Mouse (Mus musculus) urinary bladder, postnatal 4 days (tissue): ENCODE measurements around the gene Luc7l3.

Source experiments
- DNase-seq, 2 experiments: peaks; one replicate each; pipeline ENCODE4 v3.0.0; 2021 to 2022; ENCODE audit warnings: low spot score in 2 of 2

The Luc7l3 gene

GRCm38 (mm10) chr11:94321931-94322400 is at the start of gene Luc7l3:
TSS of gene Luc7l3 (minus strand) at chr11:94321988.
- DNase-seq, result peak; percentile 91 to 95

- DNase-seq, result no peak
These were observed 49.0 kb upstream of the Luc7l3 start for GRCm38 (mm10) chr11:94370809-94371208.

- DNase-seq, result no peak
These were observed 48.2 kb upstream of the Luc7l3 start for GRCm38 (mm10) chr11:94369981-94370380.

- no peak for DNase-seq
These were observed 43.6 kb upstream of the Luc7l3 start for GRCm38 (mm10) chr11:94365340-94365739.

GRCm38 (mm10) chr11:94363690-94364089 is 41.9 kb upstream of the Luc7l3 start:
- DNase-seq, result peak in 1 of 2 experiments; percentile 56

- DNase-seq, result no peak
These were observed 40.3 kb upstream of the Luc7l3 start for GRCm38 (mm10) chr11:94362101-94362500.

- DNase-seq, result no peak
These were observed 39.5 kb upstream of the Luc7l3 start for GRCm38 (mm10) chr11:94361166-94361870.

- DNase-seq, result no peak
These were observed 37.4 kb upstream of the Luc7l3 start for GRCm38 (mm10) chr11:94359168-94359567.

GRCm38 (mm10) chr11:94355521-94356217 is 33.9 kb upstream of the Luc7l3 start:
- DNase-seq, result no peak

GRCm38 (mm10) chr11:94351094-94351493 is 29.3 kb upstream of the Luc7l3 start:
- no peak for DNase-seq

- DNase-seq, result no peak
These were observed 28.5 kb upstream of the Luc7l3 start for GRCm38 (mm10) chr11:94350337-94350736.

- no peak for DNase-seq
These were observed 28.1 kb upstream of the Luc7l3 start for GRCm38 (mm10) chr11:94349839-94350238.

GRCm38 (mm10) chr11:94347063-94347575 is 25.3 kb upstream of the Luc7l3 start:
- no peak for DNase-seq

GRCm38 (mm10) chr11:94346611-94347010 is 24.8 kb upstream of the Luc7l3 start:
- DNase-seq, result peak in 1 of 2 experiments; percentile 58

GRCm38 (mm10) chr11:94345926-94346325 is 24.1 kb upstream of the Luc7l3 start:
- DNase-seq, result no peak

- no peak for DNase-seq
These were observed 22.7 kb upstream of the Luc7l3 start for GRCm38 (mm10) chr11:94344470-94344869.

- no peak for DNase-seq
These were observed 22.2 kb upstream of the Luc7l3 start for GRCm38 (mm10) chr11:94343955-94344358.

GRCm38 (mm10) chr11:94342114-94342905 is 20.5 kb upstream of the Luc7l3 start:
- no peak for DNase-seq

GRCm38 (mm10) chr11:94340948-94341933 is 19.5 kb upstream of the Luc7l3 start:
- no peak for DNase-seq

- no peak for DNase-seq
These were observed 18.2 kb upstream of the Luc7l3 start for GRCm38 (mm10) chr11:94339732-94340585.
